Mouse (Mus musculus): ENCODE results near the gene Nat14.

- TF ChIP-seq CTCF (IDR thresholded peaks at IDR 0.05; ENCODE audit: borderline replicate concordance, extremely low read depth, insufficient read depth, insufficient read length) = no peak
- no peak for TF ChIP-seq POLR2A (IDR thresholded peaks at IDR 0.05; ENCODE audit: borderline replicate concordance, extremely low read depth, insufficient read depth, insufficient read length, poor library complexity, severe bottlenecking)
Observed at GRCm38 (mm10) chr7:4957361-4957760, 35.5 kb downstream of the Nat14 start.

Data from brain, embryonic 14.5 days (tissue).